Mouse (Mus musculus): ENCODE data around the gene Npas4.
"Not testable (repeated sequence)": the region's sequence is repeated elsewhere in the genome, so short reads cannot be mapped to it uniquely, and the experiment has no call there.

Npas4 gene

DNA sequence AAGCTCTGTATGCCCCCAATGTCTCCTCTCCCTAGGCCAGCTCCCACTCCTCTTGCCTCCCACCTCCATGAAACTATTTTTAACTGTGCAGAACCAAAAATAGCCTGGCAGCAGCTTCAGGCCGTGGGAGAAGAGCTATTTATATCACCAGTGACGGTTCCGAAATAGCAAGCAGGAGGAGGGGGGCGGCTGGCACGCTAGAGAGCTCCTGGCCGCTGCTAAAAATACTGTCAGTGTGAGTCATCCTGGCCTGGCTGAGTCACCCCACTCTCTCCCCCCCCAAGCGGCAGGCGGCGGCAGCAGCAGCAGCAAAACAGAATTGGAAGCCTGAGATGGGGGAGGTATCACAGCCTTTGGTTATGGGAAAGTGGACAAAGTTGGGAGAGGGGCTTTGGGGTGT lies 2.8 kb upstream of the Npas4 start:
- DNase-seq (ENCODE audit: low spot score in 2 of 2), result no peak

DNA sequence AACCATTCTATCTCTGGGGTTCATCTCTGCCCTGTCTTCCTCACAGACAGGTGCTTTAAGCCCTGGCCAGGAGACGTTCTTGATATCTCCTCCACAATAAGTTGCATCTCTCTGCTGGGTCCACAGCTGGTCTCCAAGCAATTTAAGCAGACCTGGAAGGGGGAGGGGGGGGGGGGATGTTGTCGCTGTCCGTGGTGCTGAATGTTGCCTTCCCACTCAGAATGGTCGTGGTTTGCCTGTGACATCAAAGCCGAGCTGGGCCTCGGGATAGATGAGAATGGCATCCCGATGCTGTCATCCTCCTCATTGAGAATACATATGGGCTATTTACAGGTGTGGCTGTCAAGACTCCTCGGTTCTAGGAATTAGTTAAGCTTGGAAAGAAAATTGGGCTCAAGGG lies 2.3 kb upstream of the Npas4 start:
- no peak for DNase-seq (ENCODE audit: low spot score in 2 of 2)

DNA sequence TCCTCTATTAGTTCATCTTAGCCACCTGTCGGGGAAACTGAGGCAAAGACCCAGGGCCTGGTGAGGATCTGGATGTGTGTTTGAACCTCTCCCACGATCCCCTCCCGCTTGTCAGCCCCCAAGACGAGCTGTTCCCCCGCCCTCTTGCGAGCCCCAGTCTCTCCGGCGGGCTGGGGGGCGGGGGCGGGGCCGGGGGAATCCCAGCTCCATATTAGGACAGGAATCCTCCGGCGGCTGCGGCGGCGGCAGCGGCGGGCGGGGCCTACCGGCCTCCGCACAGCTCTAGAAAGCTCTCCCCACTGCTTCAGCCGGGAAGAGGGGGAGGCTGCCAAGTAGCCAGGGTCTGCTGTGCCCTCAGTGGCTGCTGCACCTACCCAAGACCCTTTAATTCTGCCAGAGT lies 600 bp upstream of the Npas4 start:
- no peak for DNase-seq (ENCODE audit: low spot score in 2 of 2)

DNA sequence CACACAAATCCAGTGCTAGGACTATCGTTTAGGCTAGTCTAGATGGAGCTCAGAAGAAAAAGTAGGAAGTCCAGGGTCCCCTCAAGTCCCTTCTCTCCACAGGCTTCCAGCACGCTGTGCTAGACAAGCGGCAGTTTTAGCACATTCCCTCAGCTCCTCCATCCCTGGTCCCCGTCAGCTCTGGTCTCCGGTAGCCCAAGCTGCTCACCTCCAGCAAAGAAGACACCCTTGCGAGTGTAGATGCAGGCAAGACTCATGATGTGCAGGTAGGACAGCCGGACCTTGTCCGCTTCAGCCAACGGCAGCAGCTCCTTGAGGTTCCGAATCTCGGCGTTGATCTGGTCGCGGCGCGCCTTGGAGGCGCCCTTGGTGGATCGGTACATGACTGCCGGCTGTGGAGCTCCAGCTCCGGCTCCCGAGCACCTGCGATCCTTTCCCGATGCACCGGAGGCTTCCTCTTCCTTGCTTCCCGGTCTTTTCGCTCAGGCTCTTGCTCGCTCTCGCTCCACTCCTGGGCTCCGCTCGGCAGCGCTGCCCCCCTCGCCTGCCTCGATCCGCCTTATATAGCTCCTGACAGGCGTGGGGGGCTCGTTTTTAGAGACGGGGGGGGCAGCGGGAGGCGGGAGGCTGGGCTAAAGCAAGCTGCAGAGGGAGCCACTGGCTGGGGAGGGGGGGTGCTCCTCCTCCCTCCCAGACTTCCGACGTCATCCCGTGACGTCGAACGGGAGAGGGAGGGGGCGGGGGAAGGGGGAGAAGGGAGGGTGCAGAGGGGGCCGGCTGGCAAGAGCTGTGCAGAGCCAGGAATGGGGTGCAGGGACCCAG lies 471 bp downstream of the Npas4 start:
- no peak for DNase-seq (ENCODE audit: low spot score in 2 of 2)

DNA sequence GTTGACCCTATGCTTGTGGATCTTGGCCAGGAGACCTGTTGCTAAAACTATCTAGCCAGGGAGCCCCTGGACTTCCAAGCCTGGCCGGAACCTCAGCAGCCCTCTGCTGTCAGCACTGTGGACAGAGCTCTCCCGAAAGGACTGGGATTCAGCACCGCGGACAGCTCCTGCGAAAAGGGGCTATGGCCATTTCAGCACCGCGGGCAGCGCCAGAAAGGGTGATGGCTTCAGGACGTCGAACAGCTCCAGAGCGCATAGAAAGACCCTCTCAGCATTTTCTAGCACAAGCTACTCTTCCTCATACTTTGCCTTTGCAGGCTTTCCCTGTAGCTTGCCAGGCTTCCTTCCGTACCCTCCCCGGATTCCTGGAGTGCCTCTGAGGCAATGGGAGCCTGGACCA lies 1.1 kb downstream of the Npas4 start:
- peak; percentile 73 to 96 for DNase-seq (ENCODE audit: low spot score in 2 of 2)

DNA sequence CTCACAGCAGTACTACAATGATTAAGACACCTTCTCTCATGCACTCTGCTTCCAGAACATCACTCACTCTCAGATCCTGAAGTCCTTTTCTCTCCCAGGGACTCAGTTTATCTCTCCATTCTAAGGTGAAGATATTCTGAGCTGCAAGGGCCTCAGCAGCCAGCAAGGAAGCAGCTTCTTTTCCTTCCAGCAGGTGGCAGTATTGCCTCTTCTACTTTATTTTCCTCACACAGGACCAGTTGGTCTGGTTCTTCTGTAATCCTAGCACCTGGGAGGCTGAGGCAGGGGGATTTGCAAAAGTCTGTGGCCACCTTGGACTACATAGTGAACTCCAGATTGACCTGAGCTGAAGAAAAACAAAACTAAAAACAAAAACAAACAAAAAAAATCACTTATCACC lies 8.3 kb downstream of the Npas4 start:
- DNase-seq (ENCODE audit: low spot score in 2 of 2), result peak in 1 of 2 experiments; percentile 53

DNA sequence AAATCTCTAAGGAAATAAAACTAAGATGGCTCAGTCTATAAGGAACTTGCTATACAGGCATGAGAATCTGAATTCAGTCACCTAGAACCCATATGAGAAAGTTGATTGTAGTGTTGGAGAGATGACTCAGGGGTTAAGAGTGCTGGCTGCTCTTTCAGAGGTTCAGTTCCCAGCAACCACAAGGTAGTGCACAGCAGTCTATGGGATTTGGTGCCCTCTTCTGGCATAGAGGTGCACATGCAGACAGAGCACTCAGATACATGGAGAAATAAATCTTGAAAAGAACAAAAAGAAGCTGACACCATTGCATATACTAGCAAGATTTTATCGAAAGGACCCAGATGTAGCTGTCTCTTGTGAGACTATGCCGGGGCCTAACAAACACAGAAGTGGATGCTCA lies 21.9 kb downstream of the Npas4 start:
- DNase-seq (ENCODE audit: low spot score in 2 of 2), result peak in 1 of 2 experiments; percentile 30

DNA sequence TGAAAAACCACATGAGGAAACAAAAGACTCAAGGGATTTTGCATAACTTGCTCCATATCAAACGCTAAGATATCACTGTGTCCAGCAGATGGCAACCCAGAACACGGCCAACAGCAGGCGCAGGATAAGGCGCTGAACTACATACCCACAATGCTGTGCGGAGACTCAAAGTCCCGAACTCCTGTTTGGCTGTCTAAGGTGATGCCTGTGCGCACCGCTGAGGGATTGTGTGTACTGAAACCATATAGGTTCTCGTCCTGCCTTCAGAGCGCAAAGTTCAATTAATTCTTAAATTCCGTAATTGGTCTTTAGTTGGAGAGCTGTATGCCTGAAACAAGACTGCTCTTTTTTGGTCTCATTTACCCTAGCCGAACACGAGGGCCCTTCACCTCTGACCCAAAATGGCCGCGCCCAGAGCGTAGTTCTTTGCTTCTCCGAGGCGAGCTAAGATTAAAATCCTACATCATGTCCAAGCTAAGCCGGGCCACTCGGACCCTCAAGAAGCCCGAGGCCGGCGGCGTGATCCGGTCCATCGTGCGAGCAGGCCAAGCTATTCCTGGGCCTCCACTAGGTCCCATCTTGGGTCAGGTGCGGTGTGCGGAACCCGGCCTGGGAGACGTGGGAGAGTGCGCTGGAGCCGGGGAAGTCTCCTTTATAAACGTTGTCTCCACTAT lies 28.1 kb downstream of the Npas4 start, which contains the start of gene Mrpl11:
Gene Mrpl11 (plus strand): TSS at position 220 of the 674 bp plus-strand sequence.
- DNase-seq (ENCODE audit: low spot score in 2 of 2), result peak; percentile 65 to 80

DNA sequence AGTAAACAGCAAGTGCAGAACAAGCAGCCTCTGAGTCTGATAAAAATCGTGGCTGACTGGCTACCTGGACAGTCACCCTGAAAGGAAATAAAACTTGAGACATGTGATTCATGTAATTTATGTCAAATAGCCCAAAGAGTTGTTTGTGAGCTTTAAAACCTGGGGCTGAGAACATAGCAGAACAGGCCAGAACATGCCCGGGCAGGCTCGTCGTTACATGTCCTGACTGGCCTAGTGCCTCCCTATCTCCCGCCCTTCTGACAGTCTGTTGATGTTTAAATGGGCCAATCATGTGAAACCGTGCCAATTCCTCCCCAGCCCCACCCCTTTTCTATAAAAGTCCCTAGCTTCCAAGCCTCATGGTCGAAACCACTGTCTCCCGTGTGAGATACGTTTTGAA lies 41.5 kb downstream of the Npas4 start:
- DNase-seq (ENCODE audit: low spot score in 2 of 2), result not testable (repeated sequence)

DNA sequence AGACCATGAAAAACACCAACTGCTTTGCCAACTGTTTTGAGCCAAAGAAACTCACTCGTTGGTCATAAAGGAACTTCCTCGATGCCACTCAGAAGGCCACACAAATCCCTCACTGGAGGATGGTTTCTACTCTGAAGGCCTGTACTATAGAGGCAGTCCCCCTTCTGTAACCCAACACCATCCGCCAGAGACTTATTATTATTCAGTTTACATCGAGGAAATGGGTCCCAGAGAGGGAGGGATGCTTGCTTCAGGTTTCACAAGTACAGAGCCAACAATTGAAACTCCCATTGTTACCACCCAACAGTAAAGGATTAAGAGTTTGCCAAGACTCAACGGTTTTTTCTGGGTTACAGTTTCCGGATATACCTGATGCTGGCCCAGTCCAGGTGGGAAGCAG lies 44.6 kb downstream of the Npas4 start:
- DNase-seq (ENCODE audit: low spot score in 2 of 2), result no peak

DNA sequence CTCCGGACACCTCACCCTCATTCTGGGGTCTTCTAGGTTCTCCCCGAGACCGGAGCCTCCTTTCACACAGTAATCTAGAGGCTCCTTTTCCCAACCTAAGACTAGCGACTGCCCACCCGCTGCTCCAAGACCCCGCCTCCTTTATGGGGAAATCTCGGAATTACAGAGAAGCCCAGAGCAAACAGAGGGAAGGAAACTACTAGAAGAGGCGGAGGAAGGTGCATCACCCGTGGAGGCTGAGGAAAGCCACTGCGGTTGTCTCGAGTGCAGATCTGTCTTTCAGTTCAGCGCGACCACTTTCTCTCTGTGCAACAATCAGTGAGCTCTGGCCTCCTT lies 46.9 kb downstream of the Npas4 start:
- DNase-seq (ENCODE audit: low spot score in 2 of 2), result no peak

DNA sequence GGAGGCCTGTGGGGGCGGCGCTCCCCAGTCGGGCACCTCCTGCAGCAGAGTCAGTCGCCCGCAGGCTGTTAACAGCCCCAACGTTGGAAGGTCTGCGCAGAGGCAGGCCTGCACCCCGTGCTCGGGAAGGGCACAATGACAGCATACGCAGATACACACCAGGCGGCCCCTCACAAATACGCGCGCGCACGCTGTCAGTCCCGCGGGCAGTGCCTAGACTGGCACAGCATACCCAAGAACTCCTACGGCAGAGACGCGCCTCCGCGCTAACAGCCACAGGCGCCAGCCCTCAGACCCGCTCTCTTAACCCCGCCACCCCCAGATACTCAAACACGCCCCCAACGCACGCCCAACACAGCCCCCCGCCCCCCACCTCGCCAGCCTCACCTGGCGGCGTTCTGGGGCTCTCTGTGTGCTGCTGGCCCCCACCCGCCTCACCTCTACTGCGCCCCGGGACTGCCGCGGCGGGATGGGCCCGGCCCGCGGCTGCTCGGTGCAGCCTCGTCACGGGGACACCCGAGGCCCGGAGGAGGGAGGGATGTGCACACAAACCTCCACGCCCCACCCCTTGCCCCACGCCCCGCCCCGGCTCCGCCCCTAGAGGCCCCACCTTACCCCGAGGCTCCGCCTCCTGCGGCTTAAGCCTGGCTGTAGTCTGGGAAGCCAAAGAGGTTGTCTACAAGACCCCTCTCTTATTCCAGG lies 47.4 kb downstream of the Npas4 start, which contains the start of gene Peli3:
Gene Peli3 (minus strand): TSS at position 577 of the 702 bp plus-strand sequence.
- peak; percentile 72 to 87 for DNase-seq (ENCODE audit: low spot score in 2 of 2)

DNA sequence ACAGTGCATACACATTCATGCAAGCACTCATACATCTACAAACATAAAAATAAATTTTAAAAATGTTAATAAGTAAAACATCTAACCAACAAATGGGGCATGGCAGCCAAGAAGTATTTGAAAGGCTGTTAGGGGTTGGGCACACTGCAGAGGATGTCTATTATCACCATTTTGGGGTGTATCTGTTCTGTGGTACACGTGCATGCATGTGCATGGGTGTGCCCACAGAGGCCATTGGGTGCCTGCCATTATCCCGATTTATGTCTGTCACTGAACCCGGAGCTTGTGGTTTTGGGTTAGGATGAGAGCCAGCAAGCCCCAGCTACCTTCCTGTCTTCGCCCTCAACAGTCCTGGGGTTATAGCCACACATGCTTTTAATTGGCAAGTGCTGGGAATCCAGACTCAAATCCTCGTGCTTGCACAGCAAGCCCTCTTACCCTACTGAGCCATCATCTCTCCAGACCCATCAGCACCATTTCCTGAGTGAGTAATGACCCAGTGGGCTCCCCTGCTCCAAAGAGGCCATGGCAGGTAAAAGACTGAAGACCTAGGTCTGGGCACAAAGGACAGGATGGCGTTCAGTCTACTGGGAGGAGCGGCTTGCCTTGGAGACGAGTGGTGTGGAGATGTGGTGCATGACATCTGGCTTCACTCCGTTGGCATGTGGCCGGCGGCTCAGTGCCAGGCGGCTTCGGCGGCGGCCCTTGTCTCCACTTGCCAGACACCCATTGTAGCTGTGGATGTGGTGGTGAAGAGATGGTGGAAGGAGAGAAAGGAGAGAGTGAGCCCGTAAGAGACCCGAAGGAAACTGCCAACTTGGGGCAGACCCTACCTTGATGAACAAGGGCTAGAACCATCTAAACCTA lies 52.4 kb downstream of the Npas4 start:
- no peak for DNase-seq (ENCODE audit: low spot score in 2 of 2)

DNA sequence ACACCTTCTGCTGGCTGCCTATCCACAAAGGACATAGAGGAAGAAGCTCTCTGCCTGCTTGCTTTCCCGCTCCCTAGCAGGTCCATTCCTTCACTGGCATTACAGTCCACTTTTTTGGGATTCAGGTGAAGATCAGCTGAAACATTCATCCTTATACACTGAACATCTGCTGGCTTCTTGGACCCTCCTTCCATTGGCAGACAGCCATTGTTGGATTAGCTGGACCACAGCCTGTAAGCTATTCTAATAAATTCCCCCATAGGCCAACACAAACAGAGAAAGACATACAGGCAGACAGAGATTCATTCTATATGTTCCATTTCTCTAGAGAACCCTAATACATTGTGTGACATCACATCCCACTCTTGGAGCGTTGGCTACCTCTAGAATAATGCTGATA lies 53.2 kb downstream of the Npas4 start:
- no peak for DNase-seq (ENCODE audit: low spot score in 2 of 2)

Data from thymus, postnatal 10 days (tissue).